Mouse (Mus musculus): Measurements from ENCODE around the gene Pold1.

DNA sequence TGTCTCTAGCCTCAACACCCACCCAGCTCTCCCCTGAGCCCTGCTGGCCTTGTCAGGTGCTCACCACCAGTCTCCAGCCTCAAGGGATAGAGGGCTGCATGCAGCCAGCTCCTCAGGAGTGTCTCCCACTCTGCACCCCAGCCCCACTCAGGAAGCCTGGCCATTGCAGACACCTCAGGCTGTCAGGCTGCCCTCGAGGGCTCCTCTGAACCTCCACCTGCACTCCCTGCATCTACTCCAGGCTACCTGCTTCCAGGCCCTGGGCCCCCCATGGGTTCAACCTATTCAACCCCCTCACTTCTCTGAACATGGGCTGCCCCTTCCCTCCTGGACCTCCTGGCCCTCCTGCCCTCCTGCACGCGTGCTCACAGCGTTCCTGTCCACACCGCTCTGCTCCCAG, 57.3 kb downstream of the Pold1 start:
- TF ChIP-seq CTCF (IDR thresholded peaks at IDR 0.05; ENCODE audit: control insufficient read depth, insufficient read depth, insufficient replicate concordance, low read depth, low read length) (no peak), POLR2A (IDR thresholded peaks at IDR 0.05; ENCODE audit: control insufficient read depth, low read depth, low read length) (no peak)
